Mouse (Mus musculus): ENCODE measurements around the gene Fer1l5. TPM values are rescaled to one million over a fixed set of nuclear protein-coding genes. Genes with fewer than 3 reads are reported as not detected.
A peak's percentile ranks its signal among the peaks of the same experiment; 100 is the strongest.

Fer1l5 gene
- polyA plus RNA-seq, 1 experiment from 2014 or later, result 0.28 TPM

DNA sequence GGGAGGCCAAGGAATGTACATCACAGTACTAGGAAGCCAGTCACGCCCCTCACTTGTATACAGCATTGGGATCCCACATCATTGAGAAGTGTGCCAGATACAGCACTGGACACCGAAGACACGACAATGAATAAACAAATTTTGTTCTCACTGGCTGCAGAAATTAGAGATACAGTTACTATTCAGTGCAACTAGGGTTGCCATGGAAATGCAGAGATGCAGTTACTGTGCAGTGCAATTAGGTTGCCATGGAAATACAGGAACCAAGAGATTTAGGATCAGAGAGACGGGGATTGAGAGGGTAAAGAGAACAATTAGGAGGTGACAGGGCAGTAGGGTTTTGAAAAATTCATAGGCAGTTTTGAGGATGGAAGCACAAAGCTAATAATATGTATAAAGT is 29.4 kb downstream of the Fer1l5 start:
- Histone ChIP-seq H3K4me3 (replicated peaks; ENCODE audit: low read depth, low read length) (no peak overlapping the region), H3K4me2 (ENCODE audit: low read length) (no peak overlapping the region), H3K9ac (ENCODE audit: low read depth, low read length) (no peak overlapping the region), H3K27me3 (ENCODE audit: insufficient read depth, low read length) (no peaks in the 10 kb centered on the region), H3K4me1 (replicated peaks; ENCODE audit: insufficient read depth, low read length) (no peaks in the 10 kb centered on the region), H3K9me3 (replicated peaks; ENCODE audit: low read length) (no peaks in the 10 kb centered on the region), H3K36me3 (ENCODE audit: insufficient read depth, low read length) (no peaks in the 10 kb centered on the region), H3K27ac (no peak overlapping the region)
- no peak for TF ChIP-seq CTCF (IDR thresholded peaks at IDR 0.05; ENCODE audit: low read depth)
- DNase-seq (ENCODE audit: low spot score) (no peak), ATAC-seq (replicated peaks; ENCODE audit: low FRiP score, low read depth) (no peak)
- 65% methylated on average over 4 of the region's 4 CpGs for WGBS

DNA sequence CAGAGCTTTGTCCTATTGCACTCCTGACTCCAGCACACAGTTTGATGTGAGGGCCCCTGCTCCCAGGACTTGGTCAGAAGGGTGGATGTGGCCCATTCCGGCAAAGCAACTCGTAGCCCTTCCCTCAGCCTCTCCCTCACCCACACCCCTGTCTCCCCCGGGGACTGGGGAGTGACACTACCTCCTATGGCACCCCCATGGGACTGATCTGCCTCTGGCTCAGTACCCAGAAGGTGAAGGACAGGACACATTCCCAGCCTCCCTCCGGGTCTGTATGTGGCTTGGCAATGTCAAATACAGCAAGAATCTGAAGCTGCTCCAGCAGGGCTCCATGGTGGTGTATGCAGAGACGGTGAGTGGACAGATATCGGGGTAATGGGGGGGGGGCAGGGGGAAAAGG is 32.4 kb downstream of the Fer1l5 start:
- ATAC-seq (replicated peaks; ENCODE audit: low FRiP score, low read depth), result no peak
- TF ChIP-seq CTCF (IDR thresholded peaks at IDR 0.05; ENCODE audit: low read depth), result no peak
- 80% methylated on average over 6 of the region's 6 CpGs for WGBS
- no peaks in the 10 kb centered on the region for H3K9me3 ChIP-seq (replicated peaks; ENCODE audit: low read length)
- H3K27ac ChIP-seq, result no peak overlapping the region
- H3K4me3 ChIP-seq (replicated peaks; ENCODE audit: low read depth, low read length), result no peak overlapping the region
- H3K4me1 ChIP-seq (replicated peaks; ENCODE audit: insufficient read depth, low read length), result no peaks in the 10 kb centered on the region
- no peak overlapping the region for H3K4me2 ChIP-seq (ENCODE audit: low read length)
- H3K36me3 ChIP-seq (ENCODE audit: insufficient read depth, low read length), result no peaks in the 10 kb centered on the region
- no peak overlapping the region for H3K9ac ChIP-seq (ENCODE audit: low read depth, low read length)
- DNase-seq (ENCODE audit: low spot score), result no peak
- no peaks in the 10 kb centered on the region for H3K27me3 ChIP-seq (ENCODE audit: insufficient read depth, low read length)

DNA sequence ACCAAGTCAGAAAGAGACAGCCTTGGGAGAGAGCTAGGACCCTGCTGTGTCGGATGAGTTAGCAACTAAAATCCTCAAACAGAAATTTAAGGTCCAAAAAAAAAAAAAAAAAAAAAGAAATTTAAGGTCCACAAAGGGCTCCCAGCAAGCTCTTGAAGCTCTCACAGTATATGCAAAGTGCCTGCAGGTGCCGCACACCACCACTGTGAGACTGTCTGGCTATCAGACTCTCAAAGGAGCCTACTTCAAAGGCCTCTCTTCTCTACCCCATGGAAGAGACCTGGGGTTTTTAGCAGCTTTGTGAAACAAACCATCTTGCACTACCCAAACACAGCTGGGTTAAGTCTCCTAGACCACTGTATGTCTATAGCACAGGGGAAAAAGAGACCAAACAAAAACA is 57.4 kb downstream of the Fer1l5 start:
- TF ChIP-seq CTCF (IDR thresholded peaks at IDR 0.05; ENCODE audit: low read depth), result no peak
- ATAC-seq (replicated peaks; ENCODE audit: low FRiP score, low read depth) (no peak), DNase-seq (ENCODE audit: low spot score) (no peak)
- no peak overlapping the region for H3K9ac ChIP-seq (ENCODE audit: low read depth, low read length)
- 87% methylated on average over 2 of the region's 2 CpGs for WGBS
- no peaks in the 10 kb centered on the region for H3K9me3 ChIP-seq (replicated peaks; ENCODE audit: low read length)
- H3K4me3 ChIP-seq (replicated peaks; ENCODE audit: low read depth, low read length), result no peak overlapping the region
- peaks cover 50% of the 10 kb centered on the region for H3K36me3 ChIP-seq (ENCODE audit: insufficient read depth, low read length)
- no peaks in the 10 kb centered on the region for H3K27me3 ChIP-seq (ENCODE audit: insufficient read depth, low read length)
- no peak overlapping the region for H3K4me2 ChIP-seq (ENCODE audit: low read length)
- H3K27ac ChIP-seq, result no peak overlapping the region
- no peaks in the 10 kb centered on the region for H3K4me1 ChIP-seq (replicated peaks; ENCODE audit: insufficient read depth, low read length)

DNA sequence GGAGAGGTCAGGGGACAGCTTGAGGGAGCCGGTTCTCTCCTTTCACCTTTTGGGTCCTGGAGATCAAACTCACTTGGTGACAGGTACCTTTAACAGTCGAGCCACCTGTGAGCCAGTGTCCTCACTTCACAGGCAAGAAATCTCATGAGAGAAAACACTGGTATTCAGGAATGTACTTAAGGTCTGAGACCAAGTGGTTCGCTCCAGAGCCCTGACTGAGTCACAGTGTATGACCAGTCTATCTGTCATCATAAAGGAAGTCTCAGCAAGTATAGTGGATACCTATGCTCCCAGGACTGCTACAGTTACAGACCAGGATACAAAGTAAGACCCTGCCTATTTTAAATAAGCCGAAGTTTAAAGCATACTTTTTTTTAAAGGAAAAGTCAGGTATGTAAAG is 60.9 kb downstream of the Fer1l5 start:
- no peak for TF ChIP-seq CTCF (IDR thresholded peaks at IDR 0.05; ENCODE audit: low read depth)
- Histone ChIP-seq H3K36me3 (ENCODE audit: insufficient read depth, low read length) (peaks cover 39% of the 10 kb centered on the region), H3K9ac (ENCODE audit: low read depth, low read length) (no peak overlapping the region), H3K27ac (no peak overlapping the region), H3K4me3 (replicated peaks; ENCODE audit: low read depth, low read length) (no peak overlapping the region), H3K27me3 (ENCODE audit: insufficient read depth, low read length) (no peaks in the 10 kb centered on the region), H3K4me1 (replicated peaks; ENCODE audit: insufficient read depth, low read length) (no peaks in the 10 kb centered on the region), H3K4me2 (ENCODE audit: low read length) (no peak overlapping the region), H3K9me3 (replicated peaks; ENCODE audit: low read length) (no peaks in the 10 kb centered on the region)
- no peak for DNase-seq (ENCODE audit: low spot score)
- no peak for ATAC-seq (replicated peaks; ENCODE audit: low FRiP score, low read depth)
- 83% methylated on average over 4 of the region's 4 CpGs for WGBS

DNA sequence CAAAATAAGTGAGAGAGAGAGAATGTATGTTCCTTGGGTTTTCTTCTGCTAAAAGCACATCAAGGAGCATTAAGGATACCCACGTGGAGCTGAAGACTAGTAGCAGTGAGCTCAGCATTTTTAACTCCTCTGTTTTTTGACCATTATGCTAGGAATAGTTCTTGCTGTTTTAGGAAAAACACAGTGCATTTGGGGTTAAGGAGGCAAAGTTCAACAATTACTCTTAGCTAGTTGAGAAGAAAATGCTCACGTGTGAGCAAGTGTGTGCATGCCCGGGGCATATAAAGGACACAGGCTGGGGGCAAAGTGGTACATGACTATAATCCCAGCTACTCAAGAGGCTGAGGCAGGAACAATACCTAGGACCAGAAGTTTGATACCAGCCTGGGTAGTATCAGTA is 61.5 kb downstream of the Fer1l5 start:
- Histone ChIP-seq H3K9me3 (replicated peaks; ENCODE audit: low read length) (no peaks in the 10 kb centered on the region), H3K4me1 (replicated peaks; ENCODE audit: insufficient read depth, low read length) (no peaks in the 10 kb centered on the region), H3K9ac (ENCODE audit: low read depth, low read length) (no peak overlapping the region), H3K27me3 (ENCODE audit: insufficient read depth, low read length) (no peaks in the 10 kb centered on the region), H3K36me3 (ENCODE audit: insufficient read depth, low read length) (peaks cover 39% of the 10 kb centered on the region), H3K27ac (no peak overlapping the region), H3K4me3 (replicated peaks; ENCODE audit: low read depth, low read length) (no peak overlapping the region), H3K4me2 (ENCODE audit: low read length) (no peak overlapping the region)
- ATAC-seq (replicated peaks; ENCODE audit: low FRiP score, low read depth) (no peak), DNase-seq (ENCODE audit: low spot score) (no peak)
- TF ChIP-seq CTCF (IDR thresholded peaks at IDR 0.05; ENCODE audit: low read depth), result no peak
- WGBS, result 85% methylated on average over 3 of the region's 3 CpGs

DNA sequence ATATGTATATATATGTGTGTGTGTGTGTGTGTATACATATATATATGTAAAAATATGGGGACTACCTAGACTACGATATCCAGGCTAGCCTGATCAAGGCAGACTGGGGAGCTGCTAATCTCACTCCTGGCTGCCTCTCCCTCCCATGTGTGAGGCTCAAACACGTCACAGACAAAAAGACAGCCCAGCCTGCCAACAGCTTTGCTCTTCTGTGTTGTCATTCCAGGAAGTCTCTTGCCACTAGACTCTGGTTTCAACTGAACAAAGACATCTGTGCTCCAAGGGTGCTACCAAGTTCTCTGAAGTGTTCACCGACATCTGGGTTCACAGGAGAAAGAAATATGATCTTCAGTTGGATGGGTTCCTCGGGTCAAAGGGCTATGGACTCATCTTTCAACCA is 63.0 kb downstream of the Fer1l5 start:
- ATAC-seq (replicated peaks; ENCODE audit: low FRiP score, low read depth), result no peak
- TF ChIP-seq CTCF (IDR thresholded peaks at IDR 0.05; ENCODE audit: low read depth), result no peak
- Histone ChIP-seq H3K27ac (no peak overlapping the region), H3K9me3 (replicated peaks; ENCODE audit: low read length) (no peaks in the 10 kb centered on the region), H3K27me3 (ENCODE audit: insufficient read depth, low read length) (no peaks in the 10 kb centered on the region), H3K4me2 (ENCODE audit: low read length) (no peak overlapping the region), H3K4me1 (replicated peaks; ENCODE audit: insufficient read depth, low read length) (no peaks in the 10 kb centered on the region), H3K36me3 (ENCODE audit: insufficient read depth, low read length) (peaks cover 43% of the 10 kb centered on the region), H3K4me3 (replicated peaks; ENCODE audit: low read depth, low read length) (no peak overlapping the region), H3K9ac (ENCODE audit: low read depth, low read length) (no peak overlapping the region)
- peak; percentile 22 for DNase-seq (ENCODE audit: low spot score)
- WGBS, result 53% methylated on average over 4 of the region's 4 CpGs

DNA sequence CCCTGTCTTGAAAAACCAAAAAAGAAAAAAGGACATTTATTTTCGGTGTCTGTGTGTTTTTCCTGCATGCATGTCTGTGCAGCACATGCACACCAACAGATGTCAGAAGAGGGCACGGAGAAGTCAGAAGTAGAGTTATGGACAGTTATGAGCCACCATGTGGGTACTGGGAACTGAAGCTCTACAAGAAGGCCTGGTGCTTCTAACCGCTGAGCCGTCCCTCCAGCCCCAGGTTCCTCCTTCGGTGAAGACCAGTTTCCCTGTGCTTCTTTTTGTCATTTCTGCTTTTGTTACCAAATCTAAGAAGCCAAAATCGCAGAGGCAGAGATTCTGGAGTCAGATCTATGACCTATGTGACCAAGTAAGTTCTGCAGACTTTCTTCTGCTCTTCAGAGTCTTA is 64.4 kb downstream of the Fer1l5 start:
- H3K36me3 ChIP-seq (ENCODE audit: insufficient read depth, low read length), result peaks cover 43% of the 10 kb centered on the region
- no peak for ATAC-seq (replicated peaks; ENCODE audit: low FRiP score, low read depth)

More for the DNA sequence above, 64.4 kb downstream of the Fer1l5 start:
- no peak for DNase-seq (ENCODE audit: low spot score)
- TF ChIP-seq CTCF (IDR thresholded peaks at IDR 0.05; ENCODE audit: low read depth), result no peak
- no peak overlapping the region for H3K9ac ChIP-seq (ENCODE audit: low read depth, low read length)
- H3K4me3 ChIP-seq (replicated peaks; ENCODE audit: low read depth, low read length), result no peak overlapping the region
- no peak overlapping the region for H3K27ac ChIP-seq
- no peak overlapping the region for H3K4me2 ChIP-seq (ENCODE audit: low read length)
- H3K4me1 ChIP-seq (replicated peaks; ENCODE audit: insufficient read depth, low read length), result no peaks in the 10 kb centered on the region
- H3K9me3 ChIP-seq (replicated peaks; ENCODE audit: low read length), result no peaks in the 10 kb centered on the region
- 96% methylated on average over 6 of the region's 6 CpGs for WGBS
- H3K27me3 ChIP-seq (ENCODE audit: insufficient read depth, low read length), result no peaks in the 10 kb centered on the region

All from kidney, postnatal 0 days (tissue).